Mouse (Mus musculus) layer of hippocampus, adult 2 months (tissue): ENCODE measurements around the gene Gtf3c2. TPM values are rescaled to one million over a fixed set of nuclear protein-coding genes. Genes with fewer than 3 reads are reported as not detected.

Experiments
- DNase-seq, 2 experiments: peaks; one replicate each; pipeline ENCODE4 v3.0.0; 2022; ENCODE audit warnings: low spot score in 2 of 2
- H3K27ac ChIP-seq: fragments of 200-600 bp; 2 replicates; pipeline ENCODE4 v1.8.1; 2022
- H3K4me3 ChIP-seq: fragments of 200-600 bp; 2 replicates; pipeline ENCODE4 v1.8.1; 2022; ENCODE audit warnings: mild to moderate bottlenecking
- CTCF ChIP-seq: fragments of 200-600 bp; conservative IDR thresholded peaks from 2 replicates; pipeline ENCODE4 v1.8.1; 2022; ENCODE audit warnings: antibody characterized with exemption, mild to moderate bottlenecking, moderate library complexity
- total RNA-seq, 2 experiments: library from RNA; stranded (reverse); gene quantifications; 2 replicates each; pipeline ENCODE4 v1.2.3; 2021

Gene Gtf3c2
- total RNA-seq, 2 experiments from 2014 or later, result 63.1 to 67.8 TPM

DNA sequence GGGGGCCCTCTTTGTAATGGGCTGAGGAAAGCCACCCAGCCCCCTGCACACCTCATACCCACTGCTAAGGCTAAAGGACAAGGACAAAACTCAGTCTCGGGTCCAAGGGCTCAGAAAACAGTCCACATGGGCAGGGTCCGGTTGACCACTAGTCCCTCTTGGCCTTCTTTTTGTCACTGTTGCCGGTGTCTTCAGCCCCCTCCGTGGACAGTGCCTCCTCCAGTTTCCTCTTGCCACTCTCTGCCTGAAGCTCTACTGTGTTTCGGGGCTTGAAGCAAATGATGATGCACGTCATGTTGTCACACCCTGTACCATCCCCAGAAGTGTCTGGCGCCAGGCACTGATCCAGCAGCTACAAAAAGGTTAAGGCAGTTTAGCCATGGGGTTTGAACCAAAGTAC is 23.0 kb upstream of the Gtf3c2 start:
- Histone ChIP-seq H3K27ac (peak overlapping the region; percentile 92; the same call in 1 of the 2 replicates), H3K4me3 (peak overlapping the region; percentile 87)
- no peak for TF ChIP-seq CTCF
- DNase-seq, result no peak

GRCm38 (mm10) chr5:31201742-31202590 is 22.0 kb upstream of the Gtf3c2 start, which contains the start of gene Zfp513:
TSS of gene Zfp513 (minus strand) at chr5:31202303.
- Histone ChIP-seq H3K4me3 (peak within 1 kb of the TSS; percentile 87), H3K27ac (peak within 1 kb of the TSS; percentile 92)
- DNase-seq, result peak; percentile 92 to 99
- 0 out of 2 replicates have a peak, but pooled peaks have one; percentile 16 for TF ChIP-seq CTCF

DNA sequence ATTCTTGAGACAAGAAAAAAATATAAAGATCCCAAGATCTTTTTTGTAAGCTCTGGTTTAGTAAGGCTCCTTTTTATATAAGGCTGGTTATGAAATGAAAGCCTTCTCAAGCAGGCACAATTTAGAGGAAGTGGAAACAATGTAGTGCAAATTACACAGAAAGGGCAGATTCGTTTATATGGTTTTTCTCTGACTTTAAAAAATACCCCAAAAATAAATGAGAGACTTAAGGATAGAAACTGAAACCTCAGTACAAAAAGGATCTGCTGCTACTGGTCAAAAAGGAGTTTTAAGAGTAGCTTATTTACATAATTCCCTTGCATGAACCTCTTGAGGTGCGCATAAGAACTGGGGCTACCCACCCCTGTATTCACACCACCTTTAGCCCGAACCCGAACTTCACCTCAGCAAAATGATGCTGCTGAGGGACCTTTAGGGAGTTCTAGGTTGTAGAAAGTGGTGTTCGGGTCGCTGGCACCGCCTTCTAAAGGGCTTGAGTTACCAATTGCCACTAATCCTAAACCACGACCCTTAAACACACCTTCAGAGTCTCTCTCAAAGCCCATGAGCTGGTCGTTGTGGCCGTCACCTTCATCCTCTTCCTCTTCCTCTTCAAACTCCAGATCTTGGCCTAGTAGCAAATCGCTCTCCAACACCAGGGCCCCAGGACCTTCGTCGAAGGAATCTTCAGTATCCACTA is 21.2 kb upstream of the Gtf3c2 start:
- Histone ChIP-seq H3K27ac (peak overlapping the region; percentile 92), H3K4me3 (peak overlapping the region; percentile 87)
- TF ChIP-seq CTCF, result no peak
- no peak for DNase-seq

DNA sequence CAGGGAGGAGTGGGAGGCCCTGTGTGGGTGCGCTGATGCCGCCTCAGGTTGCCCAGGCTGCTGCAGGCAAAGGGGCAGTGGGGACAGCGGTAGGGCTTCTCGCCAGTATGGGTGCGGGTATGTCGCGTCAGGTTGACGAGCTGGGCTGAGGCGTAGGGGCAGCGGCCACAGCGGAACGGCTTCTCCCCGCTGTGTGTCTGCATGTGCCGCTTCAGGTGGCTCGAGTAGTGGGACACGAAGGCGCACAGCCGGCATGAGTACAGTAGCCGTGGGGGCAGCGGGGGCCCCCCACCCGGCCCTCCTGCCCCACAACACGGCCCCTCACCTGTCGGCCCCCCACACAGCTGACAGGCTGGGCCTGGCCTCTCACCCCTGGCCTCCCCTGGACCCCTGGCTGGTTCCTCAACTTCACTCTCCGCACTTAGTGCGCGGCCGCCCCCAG is 20.4 kb upstream of the Gtf3c2 start:
- peak overlapping the region; percentile 92; the same call in 1 of the 2 replicates for H3K27ac ChIP-seq
- H3K4me3 ChIP-seq, result no peak overlapping the region; the same call in 1 of the 2 replicates
- TF ChIP-seq CTCF, result no peak
- peak in 1 of 2 experiments; percentile 37 for DNase-seq

GRCm38 (mm10) chr5:31199893-31200292 is 19.9 kb upstream of the Gtf3c2 start:
- TF ChIP-seq CTCF, result peak; percentile 37
- H3K4me3 ChIP-seq, result no peak overlapping the region; the same call in 1 of the 2 replicates
- no peak for DNase-seq
- peak overlapping the region; percentile 46; the same call in 1 of the 2 replicates for H3K27ac ChIP-seq

- DNase-seq, result no peak
- no peak for TF ChIP-seq CTCF
- peak overlapping the region; percentile 46; the same call in 1 of the 2 replicates for H3K27ac ChIP-seq
- no peak overlapping the region for H3K4me3 ChIP-seq
These were observed 19.5 kb upstream of the Gtf3c2 start for GRCm38 (mm10) chr5:31199321-31199892.

DNA sequence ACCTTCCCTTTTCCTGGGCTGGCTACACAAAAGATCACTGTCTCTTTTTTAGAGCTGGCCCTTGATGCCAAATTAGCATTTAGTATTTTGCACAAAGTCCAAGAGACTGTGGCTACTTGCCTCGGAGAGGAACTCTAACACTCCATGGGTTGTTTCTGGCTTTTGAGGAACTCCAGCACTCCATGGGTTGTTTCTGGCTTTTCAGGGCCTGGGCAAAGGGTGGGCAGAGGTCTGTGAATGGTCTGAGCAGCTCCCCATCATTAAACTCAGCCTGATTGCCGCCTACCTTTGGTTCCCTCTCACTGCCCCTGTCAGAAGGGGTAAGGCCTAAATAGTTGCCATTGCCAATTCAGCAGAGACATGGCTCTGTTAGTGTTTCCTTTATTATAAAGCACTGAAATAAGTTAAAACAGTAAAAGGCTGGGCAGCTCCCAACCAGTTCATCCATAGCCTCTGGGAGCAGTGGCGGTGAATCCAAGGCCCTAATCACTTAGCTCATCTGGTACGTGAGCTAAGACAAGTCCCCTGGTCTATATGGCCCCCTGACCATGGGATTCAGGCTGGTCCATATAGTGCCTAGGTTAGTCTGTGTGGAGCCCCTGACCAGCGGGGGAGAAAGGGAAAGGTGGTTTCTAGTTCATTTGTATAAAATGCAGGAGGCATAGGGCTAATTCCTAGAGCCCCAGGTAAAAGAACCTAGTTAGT is 18.8 kb upstream of the Gtf3c2 start:
- TF ChIP-seq CTCF, result no peak
- no peak overlapping the region for H3K4me3 ChIP-seq
- no peak for DNase-seq
- peak overlapping the region; percentile 7; the same call in 1 of the 2 replicates for H3K27ac ChIP-seq

- no peak for DNase-seq
- no peak overlapping the region for H3K4me3 ChIP-seq
- peak overlapping the region; percentile 7; the same call in 1 of the 2 replicates for H3K27ac ChIP-seq
- no peak for TF ChIP-seq CTCF
These were observed 18.2 kb upstream of the Gtf3c2 start for GRCm38 (mm10) chr5:31198170-31198569.

DNA sequence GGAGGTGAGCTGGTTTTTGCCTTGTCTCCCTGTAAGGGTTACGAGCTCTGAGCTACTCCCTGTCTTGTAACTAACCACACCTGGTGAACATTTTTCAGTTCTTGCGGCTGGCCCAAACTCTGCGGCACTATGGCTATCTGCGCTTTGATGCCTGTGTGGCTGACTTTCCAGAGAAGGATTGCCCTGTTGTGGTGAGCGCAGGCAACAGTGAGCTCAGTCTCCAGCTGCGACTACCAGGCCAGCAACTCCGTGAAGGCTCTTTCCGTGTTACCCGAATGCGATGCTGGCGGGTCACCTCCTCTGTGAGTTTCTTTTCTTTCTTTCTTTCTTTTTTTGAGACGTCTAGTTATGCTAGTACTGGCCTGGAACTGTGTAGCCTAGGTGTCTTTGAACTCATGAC is 17.1 kb upstream of the Gtf3c2 start:
- Histone ChIP-seq H3K27ac (no peak overlapping the region), H3K4me3 (no peak overlapping the region)
- TF ChIP-seq CTCF, result no peak
- DNase-seq, result no peak

- Histone ChIP-seq H3K4me3 (no peak overlapping the region), H3K27ac (no peak overlapping the region; the same call in 1 of the 2 replicates)
- TF ChIP-seq CTCF, result no peak
- no peak for DNase-seq
These were observed 16.3 kb upstream of the Gtf3c2 start for GRCm38 (mm10) chr5:31196207-31196606.

DNA sequence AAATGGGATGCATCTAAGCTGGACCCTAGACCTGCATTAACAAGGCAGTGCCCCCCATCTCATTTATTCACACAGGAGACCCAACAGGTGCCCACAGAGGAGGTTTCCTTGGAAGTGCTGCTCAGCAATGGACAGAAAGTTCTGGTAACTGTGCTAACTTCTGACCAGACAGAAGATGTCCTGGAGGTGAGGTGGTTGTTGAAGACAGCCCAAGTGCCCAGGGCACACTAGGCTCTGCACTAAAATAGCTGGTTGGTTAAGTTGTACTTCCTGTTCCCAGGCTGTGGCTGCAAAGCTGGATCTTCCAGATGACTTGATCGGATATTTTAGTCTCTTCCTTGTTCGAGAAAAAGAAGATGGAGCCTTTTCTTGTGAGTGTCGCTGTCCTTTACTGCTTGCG is 15.7 kb upstream of the Gtf3c2 start:
- no peak for DNase-seq
- Histone ChIP-seq H3K4me3 (no peak overlapping the region), H3K27ac (no peak overlapping the region)
- no peak for TF ChIP-seq CTCF
